Mouse (Mus musculus) brain, adult 2 months (tissue): ENCODE data around the gene Vstm2b.

Experiments
- DNase-seq: peaks from one replicate; pipeline ENCODE4 v3.0.0; 2011; ENCODE audit warnings: low read depth, low spot score

The Vstm2b gene

DNA sequence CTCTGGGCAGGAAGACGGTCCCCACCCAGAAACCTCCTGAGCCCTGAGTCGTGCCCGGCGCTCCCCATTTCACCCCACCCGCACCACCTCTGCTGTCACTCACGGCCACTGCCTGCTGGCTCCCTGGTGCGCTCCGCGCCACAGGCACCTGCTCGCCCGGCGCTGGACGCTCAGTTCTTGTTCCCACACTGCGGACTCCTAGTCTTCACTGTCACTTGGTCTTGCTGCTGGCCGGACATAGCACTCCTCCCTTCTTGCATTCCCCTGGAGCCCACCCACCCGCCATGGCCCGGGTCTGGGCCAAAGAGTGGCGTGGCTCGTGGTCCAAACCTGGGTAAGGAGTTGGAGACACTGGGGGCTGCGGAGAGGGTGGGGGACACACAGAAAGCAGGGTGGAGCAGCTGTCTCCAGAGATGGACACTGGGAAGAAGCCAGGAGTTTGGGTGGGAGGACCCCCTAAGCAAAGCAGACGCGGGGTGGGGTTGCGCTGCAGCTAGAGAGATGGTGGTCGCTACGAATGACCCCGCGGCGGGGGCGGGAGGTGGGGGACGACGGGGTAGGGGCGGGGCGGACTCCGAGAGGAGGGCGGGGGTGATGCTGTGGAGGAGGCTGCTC lies at the start of gene Vstm2b:
Vstm2b (plus strand) TSS at position 233 of the 615 bp plus-strand sequence.
- no peak for DNase-seq

DNA sequence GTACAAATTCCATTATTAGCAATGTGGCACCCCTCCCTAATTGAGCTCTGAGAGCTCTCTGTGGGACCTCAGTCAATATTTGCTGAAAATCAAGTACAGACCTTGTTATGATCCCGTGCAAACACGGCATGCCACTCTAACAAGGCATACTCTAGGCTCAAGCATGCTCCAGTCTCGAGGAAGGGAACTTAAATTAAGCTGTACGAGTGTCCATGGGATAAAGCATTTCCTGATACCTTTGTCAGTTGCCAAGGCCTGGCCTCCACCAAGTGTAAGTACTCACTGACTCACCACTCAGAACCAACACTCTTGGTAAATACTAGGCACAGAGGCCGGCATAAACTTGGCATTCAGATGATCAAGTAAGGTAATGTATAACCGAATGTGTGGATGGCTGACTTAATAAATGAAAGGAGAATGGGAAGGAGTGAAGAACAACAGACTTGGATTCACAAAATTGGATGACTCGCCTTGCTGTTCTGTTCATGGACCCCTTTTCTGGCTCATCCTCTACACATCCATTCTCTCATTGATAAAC lies 42.0 kb upstream of the Vstm2b start:
- DNase-seq = no peak

DNA sequence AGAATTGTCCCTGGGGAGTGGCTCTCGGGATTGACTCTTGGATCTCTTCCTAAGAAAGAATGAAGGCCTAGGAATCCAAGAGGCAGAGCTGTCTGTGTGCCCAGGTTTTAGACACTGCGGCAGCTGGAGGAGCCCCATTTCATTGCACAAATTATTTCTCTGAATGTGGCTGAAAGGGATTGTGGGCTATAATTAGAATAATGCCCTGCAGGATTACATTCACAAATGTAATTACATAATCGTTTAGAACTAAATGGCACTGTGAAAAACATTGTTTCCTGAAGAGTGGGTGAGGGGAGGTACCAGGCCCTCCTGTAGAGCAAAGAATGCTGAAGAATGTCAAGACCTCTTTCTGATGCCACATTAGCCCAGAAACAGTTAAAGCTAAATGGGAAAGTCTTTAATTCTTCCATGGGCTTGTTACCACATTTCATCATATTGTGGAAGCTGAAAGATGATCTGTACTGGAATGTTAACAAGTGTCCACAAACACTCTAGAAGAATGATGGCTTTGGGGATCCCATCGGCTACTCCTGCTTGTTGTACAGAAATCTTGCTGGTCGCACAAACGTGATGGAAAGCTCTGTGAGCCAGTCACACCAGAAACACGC lies 24.6 kb upstream of the Vstm2b start:
- DNase-seq = peak; percentile 10

DNA sequence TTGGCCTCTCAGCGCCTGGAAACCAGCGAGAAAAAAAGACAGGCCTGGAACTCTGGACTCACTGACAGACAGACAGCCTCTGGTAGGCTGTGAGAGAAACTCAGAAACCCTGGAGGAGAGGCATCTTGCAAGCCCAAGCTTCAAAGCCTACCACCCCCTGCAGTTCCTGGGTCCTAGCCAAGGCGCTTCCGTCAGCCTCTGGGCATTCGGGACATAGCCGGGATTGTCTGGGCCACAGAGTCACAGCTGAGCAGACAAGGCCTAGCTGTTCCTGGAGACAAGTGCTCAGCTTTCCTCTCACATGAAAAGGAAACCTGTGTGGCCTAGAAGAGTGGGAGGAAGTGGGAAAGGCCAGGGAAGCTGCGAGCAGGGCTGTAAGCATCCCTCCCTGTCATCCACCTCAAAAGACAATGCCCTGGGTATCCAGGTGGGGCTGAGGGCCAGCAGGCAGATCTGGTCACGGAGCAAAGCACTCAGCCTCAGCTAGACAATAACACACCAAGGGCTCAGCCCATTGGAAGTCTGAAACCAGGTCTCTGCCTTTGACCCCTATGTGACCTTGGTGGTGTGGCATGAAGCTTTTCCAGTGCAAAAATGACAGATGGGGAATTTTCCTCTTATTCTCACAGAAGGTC lies 13.2 kb upstream of the Vstm2b start:
- peak; percentile 88 for DNase-seq

DNA sequence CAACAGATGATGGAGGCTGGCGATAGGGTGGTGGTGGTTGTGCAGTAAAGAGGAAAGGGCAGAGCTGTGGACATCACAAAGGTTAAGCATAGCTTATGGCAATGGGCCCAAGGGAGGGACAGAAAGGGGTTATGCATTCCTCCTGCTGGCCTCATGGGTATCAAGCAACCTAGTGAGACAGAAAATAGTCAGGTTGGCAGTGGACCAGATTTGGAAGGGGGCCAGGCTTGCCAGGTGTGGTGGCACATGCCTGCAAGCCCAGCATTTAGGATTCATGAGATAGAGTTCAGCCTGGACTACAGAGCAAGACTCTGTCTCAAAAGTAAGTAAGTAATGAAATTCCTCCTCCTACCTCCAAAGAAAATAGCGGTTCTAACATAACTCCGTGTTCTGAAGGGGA lies 9.8 kb upstream of the Vstm2b start:
- no peak for DNase-seq

DNA sequence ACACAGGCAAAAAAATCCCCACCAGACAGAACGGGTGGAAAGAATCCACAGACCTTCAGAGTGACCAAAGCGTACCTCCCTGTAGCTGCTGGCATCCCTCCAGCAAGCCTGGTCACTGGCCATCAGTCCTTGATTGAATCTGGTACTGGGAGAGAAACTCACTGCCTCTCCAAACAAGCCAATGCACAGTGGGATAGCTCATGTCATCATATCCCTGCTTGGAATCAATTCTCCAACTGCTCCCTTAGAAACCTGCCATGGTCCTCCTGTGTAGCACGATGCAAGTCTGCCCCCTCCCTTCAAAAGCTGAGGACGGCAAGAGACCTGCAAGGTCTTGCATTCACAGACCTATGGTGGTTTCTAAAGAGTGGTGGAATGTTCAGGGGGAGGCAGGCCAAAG lies 1.2 kb upstream of the Vstm2b start:
- DNase-seq = peak; percentile 49

DNA sequence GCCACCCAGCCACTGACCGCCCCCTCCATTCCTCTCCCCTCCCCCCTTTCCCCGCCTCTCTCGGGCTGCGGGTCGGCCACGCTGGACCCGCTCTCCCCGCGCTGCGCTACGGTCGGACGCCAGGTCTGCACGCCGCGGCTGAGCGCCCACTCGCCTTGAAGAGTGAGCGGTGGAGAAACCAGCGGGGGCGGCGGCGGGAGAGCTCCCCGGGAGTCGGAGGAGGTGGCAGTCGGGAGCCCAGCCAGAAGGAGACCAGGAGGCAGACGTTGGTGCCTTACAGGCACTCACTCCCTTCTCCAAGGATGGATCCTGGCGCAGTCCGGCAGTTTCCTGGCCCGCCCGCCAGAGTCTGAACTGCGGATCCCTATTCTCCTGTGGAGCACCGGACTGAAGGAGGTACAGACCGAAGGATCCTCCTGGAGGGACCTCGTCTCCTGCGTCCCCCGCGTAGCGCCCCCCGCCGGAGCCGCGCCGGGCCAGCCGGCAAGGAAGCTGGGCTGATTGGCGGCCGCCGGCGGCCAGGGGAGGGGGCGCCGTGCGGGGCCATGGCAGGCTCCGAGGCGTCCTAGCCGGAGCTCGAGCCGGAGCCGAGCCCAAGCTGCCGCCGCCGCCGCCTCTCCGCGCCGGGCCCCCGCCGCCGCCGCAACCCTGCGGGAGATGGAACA lies 715 bp downstream of the Vstm2b start:
- DNase-seq = peak; percentile 70

DNA sequence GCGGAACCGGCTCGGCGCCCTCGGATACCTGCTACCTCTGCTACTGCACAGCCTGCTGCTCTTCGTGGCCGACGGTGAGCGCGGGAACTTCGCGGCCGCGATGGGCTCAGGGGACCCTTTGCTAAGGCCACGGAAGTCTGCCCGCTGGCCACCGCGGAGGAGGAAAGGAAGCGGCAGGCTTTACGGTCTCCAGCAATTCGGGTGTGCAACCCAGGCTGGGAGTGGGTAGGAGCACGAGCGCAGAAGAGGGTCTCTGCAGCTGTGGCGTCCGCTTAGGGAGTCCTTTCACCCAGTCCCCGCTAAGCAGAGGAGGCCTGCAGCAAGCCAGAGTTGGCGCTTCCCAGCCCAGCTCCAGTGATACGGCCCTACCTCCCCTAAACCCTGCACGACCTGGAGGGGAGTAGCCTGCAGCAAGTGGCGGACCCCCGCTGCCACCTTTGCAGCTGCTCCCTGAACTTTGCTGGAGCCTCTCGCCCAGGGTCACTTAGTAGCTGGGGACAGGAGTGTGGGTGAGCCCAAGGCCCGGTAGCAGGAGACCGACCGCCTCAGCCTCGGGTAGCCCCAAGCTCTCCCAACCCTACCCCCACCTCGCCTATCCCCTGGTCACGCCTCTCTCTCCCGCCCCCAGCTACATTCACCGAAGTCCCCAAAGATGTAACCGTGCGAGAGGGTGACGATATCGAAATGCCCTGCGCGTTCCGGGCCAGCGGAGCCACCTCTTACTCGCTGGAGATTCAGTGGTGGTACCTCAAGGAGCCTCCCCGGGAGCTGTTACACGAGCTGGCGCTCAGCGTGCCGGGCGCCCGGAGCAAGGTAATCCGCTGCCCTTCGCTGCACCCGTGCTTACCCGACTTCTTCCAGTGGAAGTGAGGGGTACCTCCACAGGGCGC lies 1.5 kb downstream of the Vstm2b start:
- DNase-seq = peak; percentile 56

DNA sequence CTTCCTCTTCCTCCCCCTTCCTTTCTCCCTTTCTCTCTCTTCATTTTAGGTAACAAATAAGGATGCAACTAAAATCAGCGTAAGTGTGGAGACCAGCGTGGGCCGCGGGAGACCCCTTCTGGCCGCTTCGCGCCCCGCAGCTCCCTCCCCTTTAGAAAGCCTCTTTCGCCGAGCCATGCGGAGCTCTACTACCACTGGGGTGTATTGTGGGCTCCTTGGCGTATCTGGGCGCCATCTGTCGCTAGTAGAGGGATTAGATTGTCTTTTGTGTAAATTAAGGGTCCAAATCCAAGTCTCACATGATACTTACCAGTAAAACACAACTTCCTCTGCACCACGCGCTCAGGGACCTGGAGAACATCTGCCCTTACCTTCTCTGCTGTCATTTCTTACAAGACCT lies 3.1 kb downstream of the Vstm2b start:
- DNase-seq = peak; percentile 92

DNA sequence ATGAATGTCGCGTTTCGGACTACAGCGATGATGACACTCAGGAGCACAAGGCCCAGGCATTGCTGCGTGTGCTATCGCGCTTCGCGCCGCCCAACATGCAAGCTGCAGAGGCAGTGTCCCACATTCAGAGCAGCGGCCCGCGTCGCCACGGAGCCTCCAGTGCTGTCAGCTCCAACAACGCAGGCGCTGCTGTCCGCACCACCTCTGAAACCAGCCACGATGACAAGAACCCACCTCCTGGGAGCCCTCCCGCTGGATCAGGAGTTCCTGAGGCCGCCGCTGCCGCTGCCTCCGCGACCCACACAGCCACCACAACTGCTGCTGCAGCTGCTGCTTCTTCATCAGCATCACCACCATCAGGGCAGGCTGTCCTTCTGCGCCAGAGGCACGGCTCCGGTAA lies 4.4 kb downstream of the Vstm2b start:
- peak; percentile 62 for DNase-seq

DNA sequence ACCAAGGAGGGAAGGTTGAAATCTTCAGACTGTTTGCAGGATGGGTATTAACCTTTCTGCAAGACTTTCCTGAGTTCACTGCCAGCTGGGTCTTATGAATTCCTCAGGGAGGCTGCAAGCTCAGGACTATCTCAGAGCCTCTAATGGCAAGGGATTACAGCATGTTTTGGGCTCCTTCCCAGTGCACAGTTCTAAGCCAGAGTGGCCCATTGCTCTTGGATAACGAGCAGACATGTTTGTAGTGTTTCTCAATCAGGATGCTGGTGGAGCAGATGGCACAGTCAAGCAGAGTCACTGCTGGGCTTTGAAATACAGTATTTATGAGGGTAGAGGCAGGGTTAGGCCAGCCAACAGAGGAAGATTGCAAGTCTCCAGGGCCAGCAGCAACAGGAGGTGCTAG lies 8.4 kb downstream of the Vstm2b start:
- no peak for DNase-seq

DNA sequence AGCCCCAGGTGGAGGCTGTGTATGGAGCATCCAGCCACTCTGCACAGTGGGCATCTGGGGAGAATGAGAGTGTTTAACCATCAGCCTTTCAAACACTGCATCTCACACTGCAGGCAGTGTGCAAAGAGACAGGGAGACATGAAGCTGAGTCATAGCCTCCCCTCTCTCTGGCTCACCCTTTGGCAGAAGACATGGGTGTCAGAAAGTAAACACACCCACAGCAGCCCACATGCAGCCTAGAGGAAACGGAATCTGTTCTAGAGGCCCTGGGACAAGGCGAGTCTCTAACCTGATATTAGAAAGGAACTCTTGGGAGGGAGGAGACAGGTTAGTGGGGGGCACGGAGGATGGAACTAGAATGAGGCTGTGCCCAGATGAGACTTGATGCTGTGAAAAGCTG lies 18.6 kb downstream of the Vstm2b start:
- DNase-seq = peak; percentile 87

DNA sequence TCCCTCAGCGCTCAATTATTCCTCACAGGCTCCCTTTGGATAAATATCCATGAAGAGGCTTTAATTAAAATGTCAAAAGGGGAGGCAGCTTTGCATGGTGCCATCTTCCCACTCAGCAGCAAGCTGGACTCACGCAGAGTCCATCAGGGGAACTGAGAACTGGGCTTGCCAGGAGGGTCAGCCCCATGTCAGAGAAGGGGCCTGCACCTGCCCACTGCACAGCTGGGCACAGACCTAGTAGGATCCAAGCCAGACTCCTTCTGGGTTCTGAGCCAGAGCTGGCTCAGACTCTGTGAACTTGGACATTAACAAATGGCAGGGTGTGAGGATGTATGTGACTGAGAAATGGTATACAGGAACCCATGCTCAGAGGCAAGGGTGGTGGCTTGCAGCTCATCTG lies 22.0 kb downstream of the Vstm2b start:
- no peak for DNase-seq

DNA sequence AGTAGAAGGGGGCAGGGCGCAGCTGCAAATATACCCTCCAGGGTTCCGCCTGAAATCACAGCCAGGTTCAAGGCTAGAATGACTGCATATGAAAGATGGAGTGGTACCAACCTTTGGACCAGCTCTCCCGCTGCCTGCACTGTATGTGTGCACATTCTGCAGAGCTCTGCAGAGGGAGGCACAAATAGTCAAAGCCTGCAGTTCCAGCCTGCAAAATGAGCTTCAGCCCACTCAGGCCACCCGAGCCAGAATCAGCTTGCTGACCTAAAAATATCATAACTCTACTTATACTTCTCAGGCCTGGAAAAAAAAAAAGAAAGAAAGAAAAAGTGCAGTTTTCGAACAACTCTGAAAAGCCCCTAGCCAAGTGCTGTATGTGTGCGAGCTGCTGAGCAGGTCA lies 23.2 kb downstream of the Vstm2b start:
- DNase-seq = peak; percentile 74

DNA sequence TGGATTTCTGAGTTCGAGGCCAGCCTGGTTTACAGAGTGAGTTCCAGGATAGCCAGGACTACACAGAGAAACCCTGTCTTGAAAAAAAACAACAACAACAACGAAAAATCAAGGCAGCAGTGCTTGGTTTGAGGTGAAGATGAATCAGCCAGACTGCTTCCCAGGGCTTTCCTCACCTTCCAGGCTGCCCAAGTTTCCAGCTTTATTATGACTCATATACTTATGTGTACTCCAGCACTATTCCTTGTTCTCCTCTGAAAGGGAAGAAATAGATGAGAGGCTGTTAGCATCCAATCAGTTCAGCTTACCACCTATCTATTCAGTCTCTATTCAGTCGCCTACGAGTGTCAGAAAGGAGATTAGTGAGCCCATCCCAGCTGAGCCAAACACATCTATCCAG lies 24.7 kb downstream of the Vstm2b start:
- peak; percentile 61 for DNase-seq

DNA sequence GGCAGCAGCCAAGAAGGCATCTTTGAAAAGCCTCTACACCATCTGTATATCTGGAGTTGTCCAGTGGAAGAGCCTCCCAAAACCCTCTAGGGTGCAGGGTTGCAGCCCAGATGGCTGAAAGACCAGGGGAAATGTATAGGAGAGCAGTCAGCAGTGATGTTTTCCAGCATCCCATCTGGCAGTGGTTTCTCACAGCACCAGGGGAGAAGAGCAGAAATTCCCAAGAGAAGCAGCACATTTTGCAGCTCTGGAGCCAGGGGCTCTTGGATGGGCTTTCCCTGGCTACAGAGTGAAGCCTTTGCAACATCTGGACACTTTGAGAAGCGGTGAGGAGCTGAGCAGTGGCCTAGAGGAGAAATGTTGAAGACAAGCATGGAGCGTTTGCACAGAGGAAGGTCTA lies 30.3 kb downstream of the Vstm2b start:
- no peak for DNase-seq

DNA sequence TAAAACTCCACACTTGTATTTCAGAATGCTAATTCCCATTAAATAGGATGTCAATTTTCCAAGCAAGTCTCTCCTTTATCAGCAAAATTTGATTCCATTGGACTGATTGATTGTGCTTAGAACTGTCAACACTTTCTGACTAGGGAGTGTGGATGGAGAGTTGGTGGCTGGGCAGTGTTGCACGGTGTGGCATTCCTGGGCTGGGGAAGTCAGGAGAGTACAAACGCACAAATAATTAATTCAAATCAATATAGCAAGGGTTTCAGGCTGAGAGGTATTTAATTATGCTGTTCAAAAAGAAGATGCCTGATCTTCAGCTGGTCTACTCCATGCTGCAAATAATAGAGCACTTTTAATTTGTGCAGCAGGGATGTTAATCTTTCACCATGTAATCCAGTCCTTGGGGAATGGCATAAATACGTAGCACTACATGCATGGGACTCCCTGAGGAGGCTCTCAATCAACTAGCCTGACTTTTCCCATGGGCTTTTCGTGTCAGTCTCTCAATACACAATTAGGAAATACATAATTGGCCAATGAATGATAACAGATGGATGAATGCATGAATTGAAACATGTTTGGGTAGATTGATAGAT lies 38.6 kb downstream of the Vstm2b start:
- DNase-seq = no peak

DNA sequence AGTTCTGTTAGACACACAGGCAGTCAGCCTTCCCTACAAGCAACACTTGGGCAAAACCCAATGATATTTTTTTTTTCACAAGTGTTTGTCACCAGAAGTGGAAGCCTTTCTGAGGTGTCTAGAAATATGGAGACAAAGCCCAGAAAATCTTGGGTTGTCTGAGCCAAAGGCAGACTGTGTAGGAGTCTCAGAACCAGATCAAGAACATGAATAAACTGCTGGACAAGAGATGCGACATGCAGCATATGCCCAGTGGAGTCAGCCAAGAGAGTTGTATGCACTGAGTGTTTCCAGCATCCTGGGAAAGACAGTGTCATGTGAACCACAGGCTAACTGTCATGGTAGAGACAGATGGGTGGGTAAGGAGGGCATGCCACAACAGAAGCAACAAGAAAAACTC lies 41.2 kb downstream of the Vstm2b start:
- peak; percentile 83 for DNase-seq

DNA sequence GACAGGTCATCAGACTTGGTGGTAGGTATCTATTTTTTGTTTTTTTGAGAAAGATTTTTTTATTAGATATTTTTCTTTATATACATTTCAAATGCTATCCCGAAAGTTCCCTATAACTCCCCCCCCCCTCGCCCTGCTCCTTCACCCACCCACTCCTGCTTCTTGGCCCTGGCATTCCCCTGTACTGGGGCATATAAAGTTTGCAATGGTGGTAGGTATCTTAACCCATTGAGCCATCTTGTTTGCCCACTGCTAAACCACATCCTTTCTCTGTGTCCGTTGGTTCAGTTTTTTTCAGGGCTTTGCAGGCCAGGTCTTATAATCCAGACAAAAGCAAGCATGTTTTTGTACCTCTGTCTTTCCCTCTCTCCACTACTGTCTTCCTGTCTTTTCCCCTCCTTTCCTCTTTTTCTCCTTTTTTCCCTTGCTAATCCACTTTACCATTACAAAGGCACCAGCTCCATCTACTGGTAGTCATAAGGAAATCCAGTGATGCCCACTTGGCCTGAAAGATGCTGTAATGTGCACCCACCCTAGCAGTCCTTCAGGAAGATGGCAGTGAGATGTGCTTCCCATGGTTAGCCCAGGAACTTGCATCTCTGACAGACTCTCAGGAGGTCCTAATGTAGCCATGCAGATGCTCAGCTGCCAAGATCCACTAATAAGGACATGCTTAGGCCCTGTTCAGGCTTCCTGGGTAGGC lies 44.3 kb downstream of the Vstm2b start:
- peak; percentile 59 for DNase-seq
